Mouse (Mus musculus): Measurements from ENCODE around the gene Tvp23b.

Gene Tvp23b

GRCm38 (mm10) chr11:62915486-62915885 lies 36.2 kb downstream of the Tvp23b start:
- no peak for DNase-seq (ENCODE audit: low read depth, low spot score)
- H3K36me3 ChIP-seq (ENCODE audit: control insufficient read depth, insufficient read depth, low read length, poor library complexity, severe bottlenecking), result no peaks in the 10 kb centered on the region
- H3K27me3 ChIP-seq (ENCODE audit: control insufficient read depth, insufficient read depth, low read length, poor library complexity, severe bottlenecking), result no peaks in the 10 kb centered on the region

- H3K36me3 ChIP-seq (ENCODE audit: control insufficient read depth, insufficient read depth, low read length, poor library complexity, severe bottlenecking), result no peaks in the 10 kb centered on the region
- no peak for DNase-seq (ENCODE audit: low read depth, low spot score)
- H3K27me3 ChIP-seq (ENCODE audit: control insufficient read depth, insufficient read depth, low read length, poor library complexity, severe bottlenecking), result no peaks in the 10 kb centered on the region
These were observed 37.5 kb downstream of the Tvp23b start for GRCm38 (mm10) chr11:62916765-62917164.

GRCm38 (mm10) chr11:62919946-62920742 lies 40.9 kb downstream of the Tvp23b start:
- no peak for DNase-seq (ENCODE audit: low read depth, low spot score)
- Histone ChIP-seq H3K27me3 (ENCODE audit: control insufficient read depth, insufficient read depth, low read length, poor library complexity, severe bottlenecking) (no peaks in the 10 kb centered on the region), H3K36me3 (ENCODE audit: control insufficient read depth, insufficient read depth, low read length, poor library complexity, severe bottlenecking) (no peaks in the 10 kb centered on the region)

- Histone ChIP-seq H3K27me3 (ENCODE audit: control insufficient read depth, insufficient read depth, low read length, poor library complexity, severe bottlenecking) (no peaks in the 10 kb centered on the region), H3K36me3 (ENCODE audit: control insufficient read depth, insufficient read depth, low read length, poor library complexity, severe bottlenecking) (no peaks in the 10 kb centered on the region)
- DNase-seq (ENCODE audit: low read depth, low spot score), result no peak
These were observed 41.4 kb downstream of the Tvp23b start for GRCm38 (mm10) chr11:62920743-62921050.

- no peaks in the 10 kb centered on the region for H3K27me3 ChIP-seq (ENCODE audit: control insufficient read depth, insufficient read depth, low read length, poor library complexity, severe bottlenecking)
- H3K36me3 ChIP-seq (ENCODE audit: control insufficient read depth, insufficient read depth, low read length, poor library complexity, severe bottlenecking), result no peaks in the 10 kb centered on the region
- peak; percentile 64 for DNase-seq (ENCODE audit: low read depth, low spot score)
These were observed 42.1 kb downstream of the Tvp23b start for GRCm38 (mm10) chr11:62921052-62921977.

GRCm38 (mm10) chr11:62924091-62924761 lies 45.0 kb downstream of the Tvp23b start:
- no peaks in the 10 kb centered on the region for H3K36me3 ChIP-seq (ENCODE audit: control insufficient read depth, insufficient read depth, low read length, poor library complexity, severe bottlenecking)
- no peak for DNase-seq (ENCODE audit: low read depth, low spot score)
- no peaks in the 10 kb centered on the region for H3K27me3 ChIP-seq (ENCODE audit: control insufficient read depth, insufficient read depth, low read length, poor library complexity, severe bottlenecking)

- H3K36me3 ChIP-seq (ENCODE audit: control insufficient read depth, insufficient read depth, low read length, poor library complexity, severe bottlenecking), result no peaks in the 10 kb centered on the region
- no peak for DNase-seq (ENCODE audit: low read depth, low spot score)
- H3K27me3 ChIP-seq (ENCODE audit: control insufficient read depth, insufficient read depth, low read length, poor library complexity, severe bottlenecking), result no peaks in the 10 kb centered on the region
These were observed 50.5 kb downstream of the Tvp23b start for GRCm38 (mm10) chr11:62929799-62930198.

- H3K36me3 ChIP-seq (ENCODE audit: control insufficient read depth, insufficient read depth, low read length, poor library complexity, severe bottlenecking), result no peaks in the 10 kb centered on the region
- no peak for DNase-seq (ENCODE audit: low read depth, low spot score)
- H3K27me3 ChIP-seq (ENCODE audit: control insufficient read depth, insufficient read depth, low read length, poor library complexity, severe bottlenecking), result no peaks in the 10 kb centered on the region
These were observed 51.3 kb downstream of the Tvp23b start for GRCm38 (mm10) chr11:62930574-62930973.

GRCm38 (mm10) chr11:62931141-62931540 lies 51.9 kb downstream of the Tvp23b start:
- Histone ChIP-seq H3K27me3 (ENCODE audit: control insufficient read depth, insufficient read depth, low read length, poor library complexity, severe bottlenecking) (no peaks in the 10 kb centered on the region), H3K36me3 (ENCODE audit: control insufficient read depth, insufficient read depth, low read length, poor library complexity, severe bottlenecking) (no peaks in the 10 kb centered on the region)
- no peak for DNase-seq (ENCODE audit: low read depth, low spot score)

- no peak for DNase-seq (ENCODE audit: low read depth, low spot score)
- Histone ChIP-seq H3K27me3 (ENCODE audit: control insufficient read depth, insufficient read depth, low read length, poor library complexity, severe bottlenecking) (no peaks in the 10 kb centered on the region), H3K36me3 (ENCODE audit: control insufficient read depth, insufficient read depth, low read length, poor library complexity, severe bottlenecking) (no peaks in the 10 kb centered on the region)
These were observed 53.8 kb downstream of the Tvp23b start for GRCm38 (mm10) chr11:62933099-62933498.

GRCm38 (mm10) chr11:62934795-62935514 lies 55.7 kb downstream of the Tvp23b start:
- no peaks in the 10 kb centered on the region for H3K36me3 ChIP-seq (ENCODE audit: control insufficient read depth, insufficient read depth, low read length, poor library complexity, severe bottlenecking)
- no peaks in the 10 kb centered on the region for H3K27me3 ChIP-seq (ENCODE audit: control insufficient read depth, insufficient read depth, low read length, poor library complexity, severe bottlenecking)
- no peak for DNase-seq (ENCODE audit: low read depth, low spot score)

GRCm38 (mm10) chr11:62937986-62938385 lies 58.7 kb downstream of the Tvp23b start:
- Histone ChIP-seq H3K36me3 (ENCODE audit: control insufficient read depth, insufficient read depth, low read length, poor library complexity, severe bottlenecking) (no peaks in the 10 kb centered on the region), H3K27me3 (ENCODE audit: control insufficient read depth, insufficient read depth, low read length, poor library complexity, severe bottlenecking) (no peaks in the 10 kb centered on the region)
- no peak for DNase-seq (ENCODE audit: low read depth, low spot score)

- Histone ChIP-seq H3K27me3 (ENCODE audit: control insufficient read depth, insufficient read depth, low read length, poor library complexity, severe bottlenecking) (no peaks in the 10 kb centered on the region), H3K36me3 (ENCODE audit: control insufficient read depth, insufficient read depth, low read length, poor library complexity, severe bottlenecking) (no peaks in the 10 kb centered on the region)
- no peak for DNase-seq (ENCODE audit: low read depth, low spot score)
These were observed 59.7 kb downstream of the Tvp23b start for GRCm38 (mm10) chr11:62938921-62939320.

GRCm38 (mm10) chr11:62940176-62940575 lies 60.9 kb downstream of the Tvp23b start:
- no peak for DNase-seq (ENCODE audit: low read depth, low spot score)
- no peaks in the 10 kb centered on the region for H3K27me3 ChIP-seq (ENCODE audit: control insufficient read depth, insufficient read depth, low read length, poor library complexity, severe bottlenecking)
- H3K36me3 ChIP-seq (ENCODE audit: control insufficient read depth, insufficient read depth, low read length, poor library complexity, severe bottlenecking), result no peaks in the 10 kb centered on the region

Data from splenic B cell, adult 2 months (primary cell).